Mouse (Mus musculus) hindbrain, embryonic 15.5 days (tissue): Measurements from ENCODE around the gene Zfp442. TPM values are rescaled to one million over a fixed set of nuclear protein-coding genes. Genes with fewer than 3 reads are reported as not detected.
"Not testable (repeated sequence)": the region's sequence is repeated elsewhere in the genome, so short reads cannot be mapped to it uniquely, and the experiment has no call there.

Source experiments
- ATAC-seq: fragments of 200-750 bp; cut with Nextera tagmentation; 2 replicates; pipeline ENCODE4 v1.8.0; 2017; ENCODE audit warnings: low read depth, moderate number of reproducible peaks, moderate TSS enrichment; ENCODE audit not compliant: low FRiP score
- H3K27ac ChIP-seq: fragments of 300-500 bp; sonication (generic); replicated peaks from 2 replicates; pipeline ENCODE4 v1.5.1; 2015; ENCODE audit warnings: mild to moderate bottlenecking, inconsistent platforms
- H3K27me3 ChIP-seq: fragments of 300-500 bp; sonication (generic); 2 replicates; pipeline ENCODE4 v1.6.1; 2015; ENCODE audit warnings: control low read depth, inconsistent platforms
- H3K36me3 ChIP-seq: fragments of 300-500 bp; sonication (generic); 2 replicates; pipeline ENCODE4 v1.6.1; 2015; ENCODE audit warnings: control low read depth, inconsistent platforms
- H3K4me1 ChIP-seq: fragments of 300-500 bp; sonication (generic); replicated peaks from 2 replicates; pipeline ENCODE4 v1.6.1; 2015; ENCODE audit warnings: control low read depth, inconsistent platforms
- H3K4me2 ChIP-seq: fragments of 300-500 bp; sonication (generic); 2 replicates; pipeline ENCODE4 v1.6.1; 2015; ENCODE audit warnings: moderate library complexity, mild to moderate bottlenecking, inconsistent platforms
- H3K4me3 ChIP-seq: fragments of 300-500 bp; sonication (generic); 2 replicates; pipeline ENCODE4 v1.5.1; 2015; ENCODE audit warnings: mild to moderate bottlenecking, inconsistent platforms
- H3K9ac ChIP-seq: fragments of 300-500 bp; sonication (generic); 2 replicates; pipeline ENCODE4 v1.6.1; 2015; ENCODE audit warnings: inconsistent platforms
- H3K9me3 ChIP-seq: fragments of 300-500 bp; sonication (generic); 2 replicates; pipeline ENCODE4 v1.6.1; 2016; ENCODE audit warnings: control low read depth, inconsistent platforms
- WGBS: fragments of 180-500 bp; shearing (Covaris S2); methylation state at CpG from one replicate; pipeline ENCODE4 v1.1.7; 2015; 5-methylcytosine and 5-hydroxymethylcytosine counted together
- polyA plus RNA-seq: library from polyadenylated mRNA; unstranded; fragments of >200 nt; fragmentation: Nextera tagmentation; extraction: Ambion mirVana; gene quantifications from 2 replicates; pipeline ENCODE4 v1.2.1, GENCODE M21; 2015

Zfp442 gene
- 7.3 and 7.4 TPM in 2 replicates for polyA plus RNA-seq

DNA sequence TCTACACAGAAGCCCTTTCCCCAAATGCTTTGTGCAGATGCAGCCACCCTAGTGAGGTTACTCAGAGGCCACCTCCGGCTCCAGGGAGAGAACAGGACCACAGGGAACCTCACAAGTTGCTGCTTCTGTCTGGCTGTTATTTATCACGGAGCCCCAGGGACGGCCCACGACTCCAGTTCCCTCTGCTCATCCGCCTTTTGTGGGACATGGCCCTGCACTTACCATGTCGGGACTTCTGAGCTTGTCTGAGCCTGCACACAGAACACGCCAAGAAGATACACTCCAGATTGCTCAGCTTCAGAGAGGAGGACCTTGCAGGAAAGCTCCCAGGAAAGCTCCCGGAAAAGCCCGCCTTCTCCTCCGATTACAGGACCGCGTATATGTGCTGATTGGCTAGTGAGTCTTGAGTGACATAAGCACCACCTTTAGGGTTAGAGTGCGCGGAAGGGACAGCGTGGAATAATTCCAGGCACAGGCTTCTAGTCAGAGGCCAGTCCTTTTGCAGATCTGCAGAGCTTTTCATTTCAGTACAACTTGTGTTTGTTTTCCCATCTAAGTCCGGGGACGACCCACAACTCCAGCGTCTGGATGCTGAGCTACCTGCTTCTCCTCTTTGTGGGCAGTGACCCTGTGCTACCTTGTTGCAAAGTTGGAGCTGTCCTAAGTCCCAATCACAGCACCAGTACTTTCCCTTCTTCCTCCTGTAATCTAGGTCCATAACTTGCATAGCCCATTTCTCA, at the start of gene Zfp442:
Zfp442 (minus strand) TSS at position 307 of the 740 bp plus-strand sequence.
- under 1% methylated on average over 18 of the region's 18 CpGs for WGBS
- not testable (repeated sequence) for H3K36me3 ChIP-seq, H3K27me3 ChIP-seq, H3K9me3 ChIP-seq, H3K4me1 ChIP-seq
- Histone ChIP-seq H3K4me3 (peak within 1 kb of the TSS; percentile 54), H3K9ac (peak within 1 kb of the TSS; percentile 44), H3K27ac (peak within 1 kb of the TSS; percentile 63), H3K4me2 (peak within 1 kb of the TSS; percentile 63)
- ATAC-seq = peak; percentile 100

DNA sequence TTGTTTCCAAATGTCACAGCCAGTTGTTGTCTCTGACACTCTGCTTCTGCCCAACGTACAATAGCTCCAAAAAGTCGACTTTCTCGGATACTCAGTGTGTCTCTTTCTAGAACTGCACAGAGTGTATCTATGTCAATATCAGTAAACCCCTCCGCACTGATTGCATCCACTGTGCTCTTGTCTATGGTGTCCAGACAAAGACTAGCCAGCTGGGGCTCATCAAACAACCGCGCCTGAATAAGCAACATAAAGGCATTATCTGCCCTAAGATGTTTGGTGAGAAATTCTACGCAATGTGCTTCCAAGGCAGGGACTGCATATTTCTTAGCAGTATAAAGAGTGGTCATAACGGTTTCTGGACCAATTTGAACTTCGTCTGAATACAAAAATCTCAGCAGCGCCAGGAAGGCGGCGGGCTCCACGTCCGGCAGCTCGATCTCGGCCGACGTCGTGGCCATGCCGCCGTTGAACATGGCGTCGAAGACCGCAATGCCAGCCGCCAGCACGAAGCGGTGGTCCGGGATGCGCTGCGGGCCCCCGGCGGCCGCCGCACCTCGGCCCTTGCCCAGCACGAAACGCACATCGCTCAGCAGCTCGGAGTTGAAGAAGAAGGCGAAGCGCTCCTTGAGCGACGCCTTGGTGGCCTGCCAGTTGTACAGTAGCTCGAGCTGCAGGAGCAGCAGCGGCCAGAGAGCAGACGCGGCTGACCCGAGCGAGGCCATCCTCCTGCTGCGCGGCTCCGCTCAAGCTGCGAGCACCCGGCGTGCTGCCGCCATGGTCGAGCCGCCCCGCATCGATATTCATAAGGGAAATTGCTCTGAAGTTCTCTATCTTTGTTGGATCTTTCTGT, 49.1 kb upstream of the Zfp442 start:
- H3K4me1 ChIP-seq, H3K9me3 ChIP-seq, H3K27me3 ChIP-seq, ATAC-seq, H3K27ac ChIP-seq, H3K36me3 ChIP-seq: not testable (repeated sequence)
- Histone ChIP-seq H3K4me3 (peak overlapping the region; percentile 33), H3K9ac (0 out of 2 replicates have a peak overlapping the region, but pooled peaks have one; percentile 11), H3K4me2 (peak overlapping the region; percentile 52)
- 47% methylated on average over 60 of the region's 60 CpGs for WGBS

DNA sequence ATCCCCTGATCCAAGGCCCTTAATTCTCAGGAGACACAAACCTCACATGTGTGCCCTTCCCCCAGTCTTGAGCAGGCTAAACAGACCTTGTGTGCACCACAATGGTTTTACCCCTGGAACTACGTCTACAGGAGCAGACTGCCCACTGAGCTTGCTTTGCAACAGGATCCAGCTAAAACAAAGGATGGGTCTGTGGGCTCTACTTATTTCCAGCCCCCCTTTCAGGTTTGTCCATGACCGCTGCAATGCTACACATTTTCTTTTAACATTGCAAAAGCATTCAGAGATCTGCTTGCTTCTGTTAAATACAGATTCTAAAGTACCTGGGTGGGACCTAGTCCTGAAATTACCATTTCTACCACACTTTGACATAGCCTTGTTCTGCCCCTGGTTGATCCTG, 41.7 kb upstream of the Zfp442 start:
- Histone ChIP-seq H3K9me3 (no peaks in the 10 kb centered on the region), H3K4me1 (no peaks in the 10 kb centered on the region), H3K27ac (no peak overlapping the region), H3K36me3 (no peaks in the 10 kb centered on the region), H3K27me3 (no peaks in the 10 kb centered on the region), H3K4me3 (no peak overlapping the region), H3K9ac (no peak overlapping the region), H3K4me2 (no peak overlapping the region)
- WGBS = 60% methylated on average over 2 of the region's 2 CpGs
- ATAC-seq = no peak

DNA sequence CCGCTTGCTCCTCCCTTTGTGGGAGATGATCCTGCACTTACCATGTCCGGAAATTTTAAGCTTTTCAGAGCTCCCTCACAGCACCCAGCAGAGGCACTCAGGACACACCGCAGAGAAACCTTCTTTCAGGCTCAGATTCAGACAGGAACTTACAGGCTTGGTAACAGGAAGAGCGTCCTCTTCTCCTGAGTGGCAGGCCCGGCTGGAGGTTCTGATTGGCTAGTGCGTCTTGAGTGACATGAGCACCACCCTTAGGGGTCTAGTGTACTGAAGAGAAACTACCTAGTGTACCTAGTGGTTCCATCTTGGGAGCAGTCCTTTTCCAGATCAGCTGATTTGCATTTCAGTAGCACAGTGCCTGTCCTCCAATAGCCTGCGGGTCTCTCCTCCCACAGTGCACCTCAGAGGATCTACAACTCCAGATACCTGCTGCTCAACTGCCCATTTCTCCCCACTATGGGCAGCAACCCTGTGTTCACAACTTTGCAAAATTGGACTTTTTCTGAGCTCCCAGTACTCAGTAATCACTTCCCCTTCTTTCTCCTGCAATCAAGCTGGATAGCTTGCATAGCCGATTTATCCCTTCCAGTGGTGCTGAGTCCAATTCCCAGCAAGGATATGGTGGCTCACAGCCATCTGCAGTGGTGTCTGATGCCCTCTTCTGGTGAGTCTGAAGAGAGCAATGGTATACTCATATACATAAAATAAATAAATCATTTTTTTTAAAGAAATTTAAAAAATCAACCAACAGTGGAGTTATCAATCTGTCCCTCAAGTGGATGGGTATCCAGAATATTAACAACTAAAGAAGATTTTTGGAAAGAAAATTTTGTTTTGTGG, 33.9 kb upstream of the Zfp442 start, which contains the start of gene Zfp345:
Zfp345 (minus strand) TSS at position 153 of the 840 bp plus-strand sequence.
- WGBS = 72% methylated on average over 8 of the region's 8 CpGs
- not testable (repeated sequence) for H3K4me1 ChIP-seq, H3K27me3 ChIP-seq, H3K27ac ChIP-seq, ATAC-seq, H3K9me3 ChIP-seq, H3K36me3 ChIP-seq, H3K4me3 ChIP-seq, H3K9ac ChIP-seq, H3K4me2 ChIP-seq

DNA sequence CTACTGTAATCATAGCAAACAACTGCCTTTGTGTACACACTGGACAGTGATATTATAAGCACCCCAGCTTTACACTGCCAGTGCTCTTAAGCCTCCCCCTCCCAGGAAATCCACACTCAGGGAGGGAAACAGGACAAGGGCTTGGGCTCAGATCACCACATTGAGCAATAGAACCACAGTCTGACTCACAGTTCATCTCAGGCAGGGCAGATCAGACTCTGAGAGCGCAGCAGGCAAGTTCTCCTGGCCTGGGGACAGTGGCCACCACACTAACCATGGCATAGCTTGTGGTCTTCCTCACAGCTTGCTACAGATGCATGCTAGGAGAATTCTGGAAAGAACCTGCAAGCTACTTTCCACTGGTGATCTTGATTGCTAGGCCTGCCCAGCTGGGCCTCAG, 12.2 kb downstream of the Zfp442 start:
- H3K27me3 ChIP-seq, H3K4me2 ChIP-seq, H3K4me1 ChIP-seq, H3K4me3 ChIP-seq, H3K27ac ChIP-seq, H3K9me3 ChIP-seq, ATAC-seq, H3K9ac ChIP-seq: not testable (repeated sequence)
- H3K36me3 ChIP-seq = peaks cover 11% of the 10 kb centered on the region
- 87% methylated on average over 1 of the region's 1 CpGs for WGBS

DNA sequence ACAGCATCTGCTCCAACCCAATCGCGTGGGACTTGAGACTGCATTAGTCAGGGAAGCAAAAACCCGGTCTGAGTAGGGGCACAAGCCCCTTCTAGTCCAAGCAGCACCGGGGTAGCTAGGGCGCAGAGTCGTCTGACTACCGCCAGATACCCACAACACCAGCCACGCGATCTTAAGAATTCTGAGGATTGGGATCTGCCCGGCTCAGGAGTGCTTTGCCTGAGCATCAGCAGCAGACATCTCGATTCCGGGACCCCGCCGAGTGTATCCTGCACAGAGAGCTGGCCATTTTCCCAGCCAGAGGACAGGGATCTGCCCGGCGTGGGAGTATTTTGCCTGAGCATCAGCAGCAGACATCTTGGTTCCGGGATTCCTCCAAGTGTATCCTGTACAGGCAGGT, 39.1 kb downstream of the Zfp442 start:
- H3K9me3 ChIP-seq = peaks cover 18% of the 10 kb centered on the region
- not testable (repeated sequence) for H3K4me2 ChIP-seq, H3K27me3 ChIP-seq, ATAC-seq, H3K9ac ChIP-seq, H3K4me1 ChIP-seq, H3K27ac ChIP-seq, H3K4me3 ChIP-seq
- 91% methylated on average over 17 of the region's 17 CpGs for WGBS
- peaks cover 23% of the 10 kb centered on the region for H3K36me3 ChIP-seq

DNA sequence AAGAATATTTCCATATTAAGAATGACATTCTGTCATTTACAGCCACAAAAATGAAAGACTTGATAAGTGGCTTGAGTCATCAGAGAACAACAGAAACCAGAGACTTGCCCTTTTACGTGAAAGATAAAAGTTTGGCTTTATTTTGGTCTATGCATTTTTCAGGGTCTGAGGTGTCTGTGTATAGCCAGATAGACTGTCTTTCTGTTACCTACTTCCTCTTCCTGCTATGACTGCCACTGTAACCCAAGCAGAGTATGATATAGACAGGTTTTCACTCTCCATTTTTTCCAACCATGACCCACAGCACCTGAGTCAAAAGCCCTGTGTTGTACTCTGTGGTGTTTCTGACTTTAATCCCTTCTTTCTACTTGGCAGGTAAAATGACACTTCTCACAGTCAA, 61.1 kb downstream of the Zfp442 start:
- no peak overlapping the region for H3K4me3 ChIP-seq
- H3K4me1 ChIP-seq = no peaks in the 10 kb centered on the region
- no peaks in the 10 kb centered on the region for H3K9me3 ChIP-seq
- H3K27me3 ChIP-seq = no peaks in the 10 kb centered on the region
- 86% methylated on average over 1 of the region's 1 CpGs for WGBS
- H3K9ac ChIP-seq = no peak overlapping the region
- no peak overlapping the region for H3K27ac ChIP-seq
- no peak overlapping the region for H3K4me2 ChIP-seq
- H3K36me3 ChIP-seq = no peaks in the 10 kb centered on the region
- no peak for ATAC-seq

DNA sequence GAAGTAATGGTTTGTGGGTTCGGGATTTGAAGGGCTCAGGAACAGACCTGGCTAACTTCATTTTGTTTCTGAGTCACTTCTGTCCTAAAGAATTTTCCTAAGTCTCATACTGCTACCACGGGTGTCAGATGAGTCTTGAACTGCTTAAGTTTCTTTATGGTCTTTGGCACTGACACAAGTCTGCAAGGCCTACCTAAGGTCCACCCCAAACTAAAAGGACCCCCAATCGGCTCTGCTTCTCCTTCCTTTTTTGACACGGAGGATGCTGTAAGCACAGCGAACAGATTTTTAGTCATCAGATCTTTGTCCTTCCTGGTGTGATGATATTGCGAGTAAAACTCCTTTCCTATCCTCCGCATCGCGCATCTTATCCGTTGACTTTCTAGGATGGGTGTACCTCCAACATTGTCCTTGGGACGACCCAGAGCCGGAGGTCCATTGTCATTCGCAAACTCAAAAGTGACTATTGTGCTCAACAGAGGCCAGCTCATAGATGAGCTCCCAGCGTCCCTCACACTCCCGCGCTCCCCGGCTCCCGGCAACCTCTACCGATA, 65.7 kb downstream of the Zfp442 start:
- H3K4me3 ChIP-seq, ATAC-seq, H3K9ac ChIP-seq, H3K36me3 ChIP-seq, H3K9me3 ChIP-seq, H3K27me3 ChIP-seq, H3K27ac ChIP-seq, H3K4me2 ChIP-seq, H3K4me1 ChIP-seq: not testable (repeated sequence)
- 96% methylated on average over 19 of the region's 19 CpGs for WGBS

DNA sequence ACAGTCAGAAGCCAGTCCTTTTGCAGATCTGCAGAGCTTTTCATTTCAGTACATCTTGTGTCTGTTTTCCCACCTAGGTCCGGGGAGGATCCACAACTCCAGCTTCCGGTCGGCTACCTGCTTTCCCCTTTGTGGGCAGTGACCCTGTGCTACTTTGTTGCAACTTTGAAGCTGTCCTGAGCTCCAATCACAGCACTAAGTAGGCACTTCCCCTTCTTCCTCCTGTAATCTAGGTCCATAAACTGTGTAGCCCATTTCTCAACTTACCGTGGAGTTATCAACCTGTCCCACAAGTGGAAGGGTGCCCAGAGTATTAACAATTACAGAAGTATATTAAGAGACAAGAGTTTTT, 88.4 kb downstream of the Zfp442 start:
- H3K27me3 ChIP-seq = no peaks in the 10 kb centered on the region
- WGBS = 13% methylated on average over 4 of the region's 4 CpGs
- ATAC-seq = peak; percentile 74

DNA sequence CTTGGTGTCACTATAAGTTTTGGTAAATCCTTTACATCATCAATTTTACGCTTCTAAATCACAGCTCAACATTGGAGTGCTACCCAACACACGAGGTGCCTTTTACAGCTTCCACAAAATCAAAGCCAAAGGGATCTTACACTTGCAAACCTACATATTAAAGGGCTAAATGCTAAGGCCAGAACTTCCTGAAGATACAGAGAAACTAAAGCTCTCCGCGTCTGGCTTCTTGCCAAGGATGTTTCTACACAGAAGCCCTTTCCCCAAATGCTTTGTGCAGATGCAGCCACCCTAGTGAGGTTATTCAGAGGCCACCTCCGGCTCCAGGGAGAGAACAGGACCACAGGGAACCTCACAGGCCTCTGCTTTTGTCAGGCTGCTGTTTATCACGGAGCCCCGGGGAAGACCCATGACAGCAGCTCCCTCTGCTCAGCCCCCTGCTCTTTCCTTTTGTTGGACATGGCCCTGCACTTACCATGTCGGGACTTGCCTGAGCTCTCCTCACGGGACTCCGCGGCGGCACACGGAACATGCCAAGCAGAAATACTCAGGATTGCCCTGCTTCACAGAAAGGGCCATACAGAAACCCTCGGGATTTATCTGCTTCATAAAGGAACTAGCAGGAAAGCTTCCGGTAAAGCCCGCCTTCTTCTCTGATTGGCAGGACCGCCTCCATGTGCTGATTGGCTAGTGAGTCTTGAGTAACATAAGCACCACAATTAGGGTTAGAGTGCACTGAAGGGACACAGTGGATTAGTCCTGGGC, 89.0 kb downstream of the Zfp442 start, which contains the start of gene 3300002I08Rik:
3300002I08Rik (minus strand) TSS at position 653 of the 765 bp plus-strand sequence.
- H3K27ac ChIP-seq = peak within 1 kb of the TSS; percentile 91
- peak within 1 kb of the TSS; percentile 63 for H3K4me2 ChIP-seq
- peak; percentile 99 for ATAC-seq
- H3K9me3 ChIP-seq, H3K27me3 ChIP-seq, H3K4me1 ChIP-seq, H3K36me3 ChIP-seq: not testable (repeated sequence)
- H3K4me3 ChIP-seq = peak within 1 kb of the TSS; percentile 75
- WGBS = 5% methylated on average over 17 of the region's 17 CpGs
- peak within 1 kb of the TSS; percentile 74 for H3K9ac ChIP-seq

More for the DNA sequence above, 88.4 kb downstream of the Zfp442 start:
- Histone ChIP-seq H3K4me2 (peak overlapping the region; percentile 63), H3K9me3 (no peaks in the 10 kb centered on the region), H3K36me3 (no peaks in the 10 kb centered on the region), H3K27ac (peak overlapping the region; percentile 91), H3K9ac (peak overlapping the region; percentile 74), H3K4me1 (peaks cover 7% of the 10 kb centered on the region; the same call in 1 of the 2 replicates), H3K4me3 (peak overlapping the region; percentile 75)
